Mouse (Mus musculus) neural tube, embryonic 10.5 days (tissue): Measurements from ENCODE around the gene Lingo2.

Experiments
- DNase-seq: peaks from one replicate; pipeline ENCODE4 v3.0.0-alpha.2; 2017; ENCODE audit warnings: low spot score; ENCODE audit errors: extremely low spot score

Gene Lingo2

DNA sequence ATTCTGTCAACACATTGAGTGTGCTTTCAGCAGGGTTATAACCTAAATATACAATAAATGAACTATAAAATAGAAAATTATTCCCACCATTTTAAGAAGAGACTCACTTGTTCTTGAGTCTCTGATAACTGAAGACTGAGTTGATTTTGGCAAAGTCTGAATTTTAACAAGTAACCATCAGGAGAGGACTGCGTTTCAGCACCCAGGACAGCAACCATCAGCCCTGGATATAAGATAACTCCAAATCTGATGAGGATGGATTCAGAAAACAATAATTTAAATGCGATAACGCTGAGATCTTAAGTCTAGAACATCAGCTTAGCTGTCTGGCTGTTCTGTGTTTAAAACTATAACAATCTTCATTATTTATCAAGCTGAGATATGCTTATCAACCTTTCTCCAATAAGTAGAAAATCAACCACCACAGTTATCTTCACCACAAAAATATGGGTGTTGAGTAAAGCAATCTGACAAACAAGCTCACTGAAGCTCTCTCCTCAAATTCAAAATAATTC lies 1066.5 kb downstream of the Lingo2 start:
- peak; percentile 21 for DNase-seq

DNA sequence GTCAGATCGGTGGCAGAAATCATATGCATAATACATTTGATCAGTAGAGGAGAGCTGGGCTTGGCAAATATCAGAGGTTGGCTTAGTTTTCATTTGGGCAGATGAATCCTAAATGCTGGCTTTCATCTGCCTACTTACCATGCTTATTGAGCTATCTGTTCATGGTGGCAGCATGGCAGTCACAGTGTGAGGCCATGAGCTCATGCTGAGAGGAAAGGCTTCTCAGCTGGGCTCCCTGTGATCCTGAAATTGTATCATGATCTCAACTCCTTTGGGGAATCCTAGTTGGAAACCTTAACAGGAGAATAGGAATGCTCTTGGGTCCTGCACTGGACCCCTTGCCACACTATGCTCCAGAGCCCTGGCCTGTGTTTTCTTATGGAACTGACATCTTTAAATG lies 1105.0 kb downstream of the Lingo2 start:
- DNase-seq = no peak

DNA sequence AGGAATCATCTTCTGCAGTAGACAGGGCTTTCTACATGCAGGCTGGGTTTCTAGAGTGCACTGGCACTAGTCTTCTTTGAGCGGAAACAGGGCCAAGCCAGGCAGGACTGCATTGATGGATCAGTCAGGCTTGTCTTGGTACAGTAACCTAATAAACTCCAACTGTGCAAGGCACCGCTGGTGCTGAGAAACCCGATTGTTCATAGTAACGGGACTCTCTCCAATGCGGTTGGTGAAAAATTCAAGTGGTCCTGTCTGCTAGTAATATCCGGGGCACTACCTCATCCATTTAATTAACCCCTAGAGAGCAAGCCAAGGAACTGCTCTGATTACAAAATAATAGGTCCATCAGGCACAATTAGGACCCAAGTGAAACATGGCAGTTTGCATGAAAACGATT lies 1106.4 kb downstream of the Lingo2 start:
- DNase-seq = no peak

DNA sequence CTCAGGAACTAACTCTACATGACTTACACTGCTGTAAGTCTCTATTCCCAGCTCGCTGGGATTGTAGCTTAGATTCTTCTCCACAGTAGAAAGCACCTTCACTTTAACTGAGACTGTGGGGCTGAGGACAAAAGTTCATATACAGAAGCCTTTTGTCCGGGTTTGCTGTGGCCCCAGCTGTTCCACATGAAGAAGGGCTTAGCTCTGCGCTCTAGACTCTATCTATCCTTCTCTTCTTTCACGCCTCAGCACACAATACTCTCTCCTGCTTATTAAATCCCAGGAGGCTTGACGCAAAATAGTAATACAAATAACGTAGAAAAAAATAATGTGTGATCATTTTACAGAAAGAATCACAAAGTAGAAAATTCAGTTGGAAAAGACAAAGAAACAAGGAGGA lies 1107.0 kb downstream of the Lingo2 start:
- DNase-seq = no peak

DNA sequence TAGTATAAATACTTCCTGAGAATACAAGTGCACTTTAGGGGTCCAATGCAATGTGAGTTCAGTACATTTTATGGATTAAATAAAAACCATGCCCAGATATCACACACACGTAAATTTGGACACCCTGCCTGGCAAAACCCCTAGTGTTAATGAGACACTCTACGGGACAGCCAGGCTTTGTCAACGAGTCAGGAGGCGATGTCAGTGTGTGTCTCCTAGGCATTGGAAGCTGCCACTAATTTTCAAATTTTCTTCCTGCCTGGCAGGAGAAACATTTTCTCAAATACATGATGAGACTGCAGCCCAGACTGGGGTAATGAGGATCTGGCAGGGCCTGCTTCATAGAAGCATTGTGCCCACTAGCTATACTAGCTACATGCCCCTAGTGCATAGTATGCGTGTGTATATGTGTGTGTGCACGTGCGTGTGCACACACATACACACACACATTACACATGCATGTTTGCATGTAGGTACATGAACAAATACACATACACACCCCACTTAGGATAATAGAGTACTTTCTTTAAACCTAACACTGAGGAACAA lies 1128.2 kb downstream of the Lingo2 start:
- DNase-seq = no peak

DNA sequence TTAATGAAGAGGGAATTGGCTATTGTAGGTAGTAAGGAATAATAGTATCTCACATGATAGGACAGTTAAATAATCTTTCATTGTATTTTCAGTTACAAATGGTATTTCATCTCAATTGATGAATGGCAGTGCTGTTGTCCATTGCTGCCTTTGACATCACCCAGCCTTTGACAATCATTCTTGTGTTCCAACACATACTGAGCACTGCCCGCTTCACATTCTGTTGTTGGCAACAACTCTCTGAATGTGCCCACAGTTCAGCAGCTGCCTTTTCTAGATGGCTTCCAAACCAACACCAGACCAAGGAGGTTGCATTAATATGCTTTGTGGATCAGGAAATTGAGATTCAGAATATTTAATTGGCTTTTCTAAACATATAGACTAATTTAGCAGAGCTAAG lies 1130.8 kb downstream of the Lingo2 start:
- DNase-seq = no peak

DNA sequence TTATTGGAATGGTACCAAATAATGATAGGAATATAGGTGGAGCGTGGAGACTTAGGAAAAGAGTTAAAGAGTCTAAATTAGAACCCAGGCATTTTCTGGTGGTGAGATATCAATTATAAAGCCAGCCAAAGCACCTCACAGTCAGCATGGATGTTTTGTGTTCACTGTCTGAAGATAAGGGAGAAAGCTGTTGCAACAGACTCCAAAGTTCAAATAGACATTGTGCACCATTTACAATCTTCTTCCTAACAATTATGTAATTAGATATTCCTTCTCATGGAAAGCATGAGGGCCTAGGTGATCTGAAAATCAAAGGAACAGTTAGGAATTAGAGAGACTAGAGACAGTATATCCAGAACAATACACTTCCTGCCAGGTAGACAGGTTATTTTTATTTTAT lies 1136.8 kb downstream of the Lingo2 start:
- no peak for DNase-seq

DNA sequence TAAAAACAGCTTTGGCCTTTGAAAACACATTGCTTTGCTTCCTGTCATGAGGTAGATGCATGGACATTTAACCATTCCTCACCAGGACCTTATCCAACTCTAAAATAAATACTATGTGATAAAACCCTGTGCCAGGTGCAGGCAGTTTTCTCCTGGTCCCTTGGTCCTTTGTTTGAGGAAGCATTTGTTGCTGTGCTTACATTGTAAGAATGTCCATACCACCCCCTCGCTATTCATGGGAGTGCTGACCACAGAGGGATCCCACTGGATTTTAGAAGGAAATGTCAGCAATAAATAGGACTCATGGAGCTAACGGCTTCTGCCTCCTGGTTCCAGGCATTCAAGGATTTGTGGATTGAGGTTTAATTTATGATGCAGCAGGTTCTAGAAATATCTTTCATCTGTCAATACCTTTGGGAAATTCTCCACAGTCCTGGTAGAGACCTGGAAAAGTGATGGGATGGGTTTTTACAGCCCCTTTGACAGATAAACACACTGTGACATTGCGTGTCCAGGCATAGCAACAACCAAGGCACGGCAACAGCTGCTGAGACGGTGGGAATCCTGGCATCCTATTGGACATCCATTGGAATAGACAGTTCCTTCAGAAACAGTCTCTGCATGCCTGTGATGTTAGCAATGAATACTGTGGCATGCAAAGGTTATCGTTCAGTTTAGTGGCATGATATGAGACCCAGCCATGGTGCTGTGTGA lies 1143.9 kb downstream of the Lingo2 start:
- DNase-seq = no peak

DNA sequence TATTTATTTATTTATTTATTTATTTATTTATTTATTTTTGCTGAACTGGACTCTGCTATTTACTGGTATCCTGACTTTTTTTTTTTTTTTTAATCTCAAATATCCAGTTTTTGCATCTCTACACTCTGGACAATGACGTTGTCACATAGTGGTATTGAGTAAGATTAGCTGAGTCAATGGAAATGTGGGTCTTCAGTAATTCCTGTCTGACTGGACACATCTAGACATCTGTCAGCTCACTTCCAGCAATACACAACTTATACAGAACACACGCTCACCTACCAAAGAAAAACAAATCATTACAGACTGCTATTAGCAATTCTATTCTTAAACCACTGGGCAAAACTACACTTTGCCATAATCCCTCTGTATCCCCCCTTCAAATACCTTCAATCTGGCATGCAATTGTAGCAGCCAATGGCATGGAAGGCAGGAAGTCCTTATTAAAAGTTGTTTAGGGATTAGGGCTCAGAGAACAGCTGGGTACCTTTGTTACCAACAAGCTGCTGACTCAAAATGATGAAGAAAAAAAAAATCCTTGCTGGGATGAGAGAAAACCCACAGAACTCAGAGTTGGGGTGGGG lies 1144.6 kb downstream of the Lingo2 start:
- no peak for DNase-seq

DNA sequence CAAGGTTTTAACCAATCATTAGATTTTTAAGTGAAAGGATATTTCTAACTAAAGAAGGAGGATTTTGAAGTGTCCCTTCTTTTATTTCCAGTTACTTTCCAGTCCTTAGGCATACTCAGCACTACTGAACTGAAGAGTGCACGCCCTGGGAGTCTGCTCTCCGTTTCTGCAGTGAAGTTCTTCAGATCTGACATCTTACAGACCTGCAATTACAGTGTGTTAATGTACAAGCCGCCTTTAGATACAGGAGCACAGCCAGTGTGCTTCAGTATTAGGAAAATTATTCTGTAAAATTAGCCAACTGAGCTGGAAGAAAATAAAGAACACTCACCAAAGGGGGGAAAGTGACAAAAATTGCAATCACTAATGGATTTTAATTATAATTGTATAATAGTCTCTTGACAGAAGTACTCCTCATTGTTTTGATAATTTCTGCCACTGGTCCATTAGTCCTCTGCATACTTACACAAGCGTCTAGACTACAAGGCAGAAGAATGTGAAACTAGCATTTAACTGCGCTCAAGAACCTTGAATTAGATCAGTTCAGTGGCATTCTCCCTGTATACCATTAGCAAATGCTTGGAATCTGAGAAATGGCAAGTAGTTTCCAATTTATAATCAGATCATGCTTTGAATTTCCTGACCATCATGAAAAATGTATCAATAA lies 1167.2 kb downstream of the Lingo2 start:
- no peak for DNase-seq

DNA sequence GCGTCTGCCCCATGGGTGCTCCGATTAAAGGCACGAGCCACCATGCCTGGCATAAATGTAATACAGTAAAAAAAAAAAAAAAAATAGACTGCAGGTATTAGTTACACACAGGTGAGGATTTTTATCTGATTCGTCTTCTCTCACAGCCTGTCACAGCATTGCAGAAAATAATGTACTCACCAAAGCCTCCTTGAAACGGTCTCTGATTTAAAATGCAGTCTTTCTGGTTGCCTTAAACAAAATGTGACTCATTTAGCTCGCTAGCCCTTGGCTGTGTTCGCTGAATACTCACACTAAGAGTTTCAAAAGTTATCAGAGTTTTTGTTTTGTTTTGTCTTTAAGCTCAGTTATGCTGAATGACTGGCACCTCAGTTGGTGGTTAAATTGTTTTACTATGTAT lies 1180.7 kb downstream of the Lingo2 start:
- no peak for DNase-seq

DNA sequence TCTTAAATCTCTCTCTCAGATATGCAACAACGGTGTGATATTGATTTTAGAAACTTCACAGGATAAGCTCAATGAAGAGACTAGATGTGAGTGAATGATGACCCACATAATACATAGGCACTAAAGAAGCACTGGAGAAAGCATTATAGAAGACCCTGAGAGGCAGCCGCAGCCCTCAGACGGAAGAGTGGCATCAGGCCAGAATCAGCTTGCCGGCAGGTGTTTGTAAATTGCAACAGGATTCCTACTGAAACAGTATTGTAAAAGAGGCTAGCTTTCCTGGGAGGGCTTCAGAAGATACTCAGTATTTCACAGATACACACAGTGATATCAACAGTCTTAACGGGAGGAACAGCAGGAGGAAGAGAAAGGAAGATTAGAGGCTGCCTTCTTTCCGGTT lies 1184.6 kb downstream of the Lingo2 start:
- DNase-seq = no peak

DNA sequence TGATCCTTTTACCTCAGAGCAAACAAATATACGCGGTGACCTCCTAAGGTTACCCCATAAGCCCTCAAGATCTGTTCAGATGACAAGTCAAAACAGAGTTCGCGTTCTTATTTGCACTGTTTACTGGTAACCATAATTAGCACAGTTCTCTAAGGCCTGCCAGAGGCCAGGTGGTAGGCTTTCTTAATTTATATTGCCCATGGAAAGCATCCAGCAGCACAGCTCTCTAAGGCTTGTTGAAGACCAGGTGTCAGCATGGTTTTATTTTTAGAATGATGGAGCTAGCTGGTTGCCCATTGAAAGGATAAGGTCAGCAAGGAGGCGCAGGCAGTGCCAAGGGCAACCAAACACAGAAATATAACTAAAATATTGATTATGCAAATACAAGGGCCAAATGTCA lies 1190.4 kb downstream of the Lingo2 start:
- DNase-seq = no peak

DNA sequence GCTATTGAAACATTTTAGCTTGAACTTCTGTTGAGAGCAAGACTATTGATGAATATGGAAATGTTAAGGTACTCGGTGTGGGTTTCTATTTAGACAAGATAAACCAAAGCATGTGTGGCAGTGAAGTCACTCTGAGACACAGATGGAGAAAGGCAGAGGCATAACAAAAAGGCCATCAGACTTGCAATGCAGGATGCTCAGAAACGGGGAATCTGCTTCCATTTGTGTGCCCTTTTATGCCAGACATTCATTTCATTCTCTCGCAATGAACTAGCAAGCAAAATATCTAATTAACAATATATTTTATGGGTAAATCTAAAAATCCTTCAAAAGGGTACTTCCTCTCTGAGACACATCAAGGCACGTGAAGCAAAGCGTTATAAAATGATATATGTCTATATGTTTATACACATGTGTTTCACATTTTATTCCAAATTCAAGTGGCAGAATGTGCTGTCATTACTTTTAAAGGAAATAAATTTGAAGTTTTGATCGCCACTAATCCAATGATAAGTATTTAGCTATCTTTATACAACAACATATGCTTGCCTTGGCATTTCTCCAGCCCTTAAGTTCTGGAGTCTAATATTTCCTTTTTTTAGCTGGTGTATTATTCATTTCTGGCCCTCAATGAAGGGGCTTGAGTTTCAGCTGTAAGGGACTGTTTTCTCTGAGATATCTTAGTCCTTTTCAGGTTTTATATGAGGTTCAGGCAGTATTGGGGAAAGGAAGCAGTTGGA lies 1199.3 kb downstream of the Lingo2 start:
- DNase-seq = no peak

DNA sequence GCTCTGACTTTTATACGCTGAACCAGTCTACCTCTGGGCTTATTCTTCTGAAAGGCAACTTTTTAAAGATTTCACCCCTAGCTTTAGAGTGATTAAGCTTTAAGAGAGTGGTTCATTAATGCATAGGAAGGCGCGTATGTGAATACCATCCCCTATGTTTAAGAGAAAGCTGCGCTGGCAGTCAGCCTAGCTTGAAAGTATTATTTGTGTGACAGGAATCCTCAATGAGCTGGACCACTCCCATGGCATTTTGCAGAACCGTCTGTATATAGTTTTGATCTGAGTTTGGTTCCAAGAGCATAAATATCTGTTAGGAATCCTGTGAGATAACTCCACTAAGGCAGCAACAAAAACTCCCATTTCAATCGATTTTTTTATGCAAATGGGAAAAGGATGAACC lies 1204.9 kb downstream of the Lingo2 start:
- DNase-seq = no peak

DNA sequence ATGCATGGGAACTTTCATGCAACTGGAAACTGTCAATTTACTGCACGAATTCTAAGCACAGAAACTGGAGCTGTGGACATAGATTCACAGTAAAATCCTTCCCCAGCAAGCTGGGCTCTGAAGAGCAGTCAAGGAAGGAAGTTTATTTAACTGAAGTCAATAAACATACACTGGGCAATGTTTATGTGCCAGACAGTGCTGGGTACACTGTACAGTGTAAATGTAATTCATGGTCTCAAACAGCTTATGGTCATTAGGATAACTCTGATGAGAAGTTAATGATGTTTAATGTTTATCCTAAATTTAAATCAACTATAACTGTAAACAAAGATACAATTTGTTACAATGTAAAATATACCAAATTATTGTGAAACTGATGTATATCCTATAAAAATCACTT lies 1226.8 kb downstream of the Lingo2 start:
- DNase-seq = no peak

DNA sequence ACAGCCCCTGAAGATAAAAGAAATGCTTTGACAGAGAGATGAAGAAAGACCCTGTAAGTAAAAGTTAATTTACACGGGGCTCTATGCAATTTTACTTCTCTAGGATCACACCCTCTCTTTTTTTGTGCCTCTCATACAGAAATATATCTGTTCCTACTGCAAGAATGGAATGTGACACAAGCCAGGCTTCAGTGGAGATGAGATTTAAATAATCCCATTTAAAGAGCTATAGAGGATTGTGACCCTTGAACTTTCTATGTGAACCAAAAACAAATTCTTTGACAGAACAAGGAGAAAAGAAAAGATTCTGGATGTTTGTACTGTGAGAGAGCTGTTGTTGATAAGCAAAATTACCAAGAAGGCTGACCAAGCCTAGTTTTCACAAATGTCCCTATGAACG lies 1247.4 kb downstream of the Lingo2 start:
- DNase-seq = no peak

DNA sequence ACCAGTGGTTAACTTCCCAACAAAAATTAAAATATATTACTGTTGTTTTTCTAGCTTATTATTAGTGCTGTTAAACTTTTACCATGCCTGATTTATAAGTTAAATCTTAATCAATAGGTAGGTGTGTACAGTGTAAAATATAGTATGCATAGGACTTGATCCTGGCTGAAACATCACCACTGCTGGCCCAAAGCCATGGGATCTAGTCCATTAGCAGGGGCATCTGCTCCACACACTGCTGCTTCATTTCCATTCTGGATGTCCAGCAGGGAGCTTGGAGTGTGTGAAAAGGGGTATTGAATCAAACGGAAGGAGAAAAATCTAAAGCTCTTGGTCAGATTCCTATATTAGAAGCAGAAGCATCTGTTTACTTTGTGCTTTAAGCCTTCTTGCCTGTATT lies 1248.9 kb downstream of the Lingo2 start:
- DNase-seq = no peak

DNA sequence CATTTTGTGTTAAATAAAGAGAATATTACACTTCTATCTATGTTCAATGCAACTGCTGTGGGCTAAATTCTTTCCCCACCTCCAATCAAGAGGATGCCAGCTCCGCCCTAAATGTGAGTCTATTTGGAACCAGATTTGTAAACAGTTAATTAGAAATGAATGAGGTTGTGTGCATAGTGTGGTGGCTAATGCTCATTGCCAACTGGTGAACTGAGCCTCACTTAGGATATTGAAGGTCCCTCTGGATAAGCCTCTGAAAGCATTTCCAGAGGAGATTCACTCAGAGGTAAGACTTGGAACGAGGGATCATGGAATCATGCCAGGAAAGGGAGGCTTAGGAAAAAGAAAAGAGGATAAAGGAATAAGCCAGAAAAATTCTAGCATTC lies 1256.4 kb downstream of the Lingo2 start:
- DNase-seq = no peak

DNA sequence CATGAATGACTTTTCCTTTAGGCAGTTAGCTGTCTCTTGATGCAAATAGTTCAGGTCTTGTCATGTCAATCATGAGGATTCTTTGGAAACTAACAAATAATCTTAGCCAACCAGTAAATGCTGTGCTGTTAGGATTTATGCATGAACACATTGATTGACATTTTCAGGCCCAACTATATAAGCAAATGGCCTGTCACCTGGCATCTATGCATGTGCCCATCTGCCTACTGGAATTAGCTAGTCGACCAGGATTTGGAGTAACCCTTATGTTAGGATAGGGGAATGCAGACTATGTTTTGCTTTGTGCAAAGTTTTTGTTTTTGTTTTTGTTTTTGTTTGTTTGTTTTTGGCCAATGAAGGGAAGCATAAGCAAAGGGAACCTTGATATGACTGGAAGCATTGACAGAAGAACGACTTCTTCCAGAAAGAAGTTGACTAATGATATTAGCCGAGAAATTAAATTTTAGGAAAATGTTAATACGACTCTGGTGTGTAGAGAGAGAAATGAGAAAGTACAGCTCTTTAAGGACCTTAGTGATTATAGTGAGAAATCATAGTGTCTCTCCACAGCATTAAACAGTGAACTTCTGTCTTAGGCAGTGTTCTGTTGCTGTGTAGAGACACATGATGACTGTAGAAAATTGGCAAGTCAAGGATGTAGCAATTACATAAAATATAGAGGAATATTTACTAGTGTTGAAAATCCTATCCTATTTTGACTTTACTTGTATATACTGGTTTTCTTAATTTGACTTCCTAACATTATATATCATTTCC lies 1257.0 kb downstream of the Lingo2 start:
- no peak for DNase-seq

DNA sequence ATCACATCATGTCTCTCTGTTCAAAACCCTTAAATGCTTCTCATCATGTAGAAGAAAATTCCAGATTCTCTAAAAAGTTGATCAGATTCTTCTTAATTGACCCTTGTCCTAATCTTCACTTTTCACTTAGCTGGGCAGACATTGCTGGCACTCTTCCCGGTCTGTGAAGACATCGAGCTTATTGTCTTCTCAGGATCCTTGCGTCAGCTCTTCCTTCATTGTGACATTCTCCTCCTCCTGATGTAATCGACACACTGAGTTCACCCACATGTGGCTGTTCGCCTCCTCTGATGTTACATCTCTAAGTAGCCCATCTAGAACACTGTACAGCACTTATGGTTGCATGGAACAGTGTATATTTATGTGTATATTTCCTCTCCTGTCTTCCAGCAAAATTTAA lies 1261.0 kb downstream of the Lingo2 start:
- DNase-seq = no peak
